Mouse (Mus musculus): ENCODE results near the gene Kmt2a. TPM values are rescaled to one million over a fixed set of nuclear protein-coding genes. Genes with fewer than 3 reads are reported as not detected.

Gene Kmt2a
- polyA plus RNA-seq, 1 experiment: 7.0 TPM

GRCm38 (mm10) chr9:44767101-44768028, 113.7 kb downstream of the Kmt2a start, which contains the start of the genes Arcn1 and Ift46:
TSS of gene Arcn1 (minus strand) at chr9:44767845.
TSS of gene Ift46 (plus strand) at chr9:44767908.
- Histone ChIP-seq H3K4me1 (ENCODE audit: control insufficient read depth, insufficient read depth, insufficient read length, low read length) (peaks cover 4% of the 10 kb centered on the region), H3K4me3 (ENCODE audit: insufficient read depth, low read depth, low read length) (peak within 1 kb of the TSS; percentile 95), H3K27ac (replicated peaks; ENCODE audit: low read depth, low read length) (peak within 1 kb of the TSS; percentile 96)

- H3K4me3 ChIP-seq (ENCODE audit: insufficient read depth, low read depth, low read length): no peak overlapping the region
- H3K4me1 ChIP-seq (ENCODE audit: control insufficient read depth, insufficient read depth, insufficient read length, low read length): peaks cover 8% of the 10 kb centered on the region
- no peak overlapping the region for H3K27ac ChIP-seq (replicated peaks; ENCODE audit: low read depth, low read length)
Observed at GRCm38 (mm10) chr9:44760873-44761272, 120.2 kb downstream of the Kmt2a start.

Other genes starting within 250 kb of the Kmt2a start
- gene Treh, start 208.1 kb downstream of the Kmt2a start, polyA plus RNA-seq (2012; ENCODE audit: insufficient read depth, insufficient read length, missing spikeins): not detected in 2 replicates
- 19.6 and 27.6 TPM in 2 replicates for gene Phldb1, start 146.1 kb downstream of the Kmt2a start, polyA plus RNA-seq (2012; ENCODE audit: insufficient read depth, insufficient read length, missing spikeins)
- gene Arcn1, start 113.5 kb downstream of the Kmt2a start, polyA plus RNA-seq (2012; ENCODE audit: insufficient read depth, insufficient read length, missing spikeins): 68.4 and 96.1 TPM in 2 replicates
- gene Ift46, start 113.4 kb downstream of the Kmt2a start, polyA plus RNA-seq (2012; ENCODE audit: insufficient read depth, insufficient read length, missing spikeins): 28.3 and 47.4 TPM in 2 replicates
- gene Tmem25, start 82.0 kb downstream of the Kmt2a start, polyA plus RNA-seq (2012; ENCODE audit: insufficient read depth, insufficient read length, missing spikeins): 1.1 and 1.5 TPM in 2 replicates
- 2.4 TPM in 1 of 2 replicates, not detected in the other for gene Ttc36, start 78.2 kb downstream of the Kmt2a start, polyA plus RNA-seq (2012; ENCODE audit: insufficient read depth, insufficient read length, missing spikeins)
- gene Atp5l, start 39.4 kb upstream of the Kmt2a start, polyA plus RNA-seq (2012; ENCODE audit: insufficient read depth, insufficient read length, missing spikeins): 2,562 and 2,957 TPM in 2 replicates
- 36.6 and 40.7 TPM in 2 replicates for gene Ube4a, start 84.3 kb upstream of the Kmt2a start, polyA plus RNA-seq (2012; ENCODE audit: insufficient read depth, insufficient read length, missing spikeins)
- gene Cd3g, start 99.1 kb upstream of the Kmt2a start, polyA plus RNA-seq (2012; ENCODE audit: insufficient read depth, insufficient read length, missing spikeins): 1.5 TPM in 1 of 2 replicates, not detected in the other
- not detected in 2 replicates for gene Cd3d, start 100.5 kb upstream of the Kmt2a start, polyA plus RNA-seq (2012; ENCODE audit: insufficient read depth, insufficient read length, missing spikeins)
- gene Cd3e, start 128.3 kb upstream of the Kmt2a start, polyA plus RNA-seq (2012; ENCODE audit: insufficient read depth, insufficient read length, missing spikeins): not detected in 2 replicates
- gene Mpzl2, start 158.5 kb upstream of the Kmt2a start, polyA plus RNA-seq (2012; ENCODE audit: insufficient read depth, insufficient read length, missing spikeins): 36.3 and 57.0 TPM in 2 replicates
- gene Mpzl3, start 173.9 kb upstream of the Kmt2a start, polyA plus RNA-seq (2012; ENCODE audit: insufficient read depth, insufficient read length, missing spikeins): 2.8 and 4.4 TPM in 2 replicates
- not detected in 2 replicates for gene Jaml, start 197.9 kb upstream of the Kmt2a start, polyA plus RNA-seq (2012; ENCODE audit: insufficient read depth, insufficient read length, missing spikeins)
- not detected in 2 replicates for gene Scn2b, start 236.5 kb upstream of the Kmt2a start, polyA plus RNA-seq (2012; ENCODE audit: insufficient read depth, insufficient read length, missing spikeins)

Measured in brown adipose tissue, adult 24 weeks (tissue).